Mouse (Mus musculus) megakaryocyte, embryonic 14.5 days (primary cell): ENCODE data around the gene Rps15.

Experiments
- FLI1 ChIP-seq: IDR thresholded peaks from 2 replicates; pipeline ENCODE4 v1.6.1; 2012; ENCODE audit warnings: low read length, inconsistent platforms, mixed read lengths
- GATA1 ChIP-seq: IDR thresholded peaks from 3 replicates; pipeline ENCODE4 v1.6.1; 2012; ENCODE audit warnings: mixed read lengths, low read length, inconsistent platforms, borderline replicate concordance

- TF ChIP-seq FLI1 (no peak), GATA1 (no peak)
Observed at GRCm38 (mm10) chr10:80270734-80271181, 21.5 kb upstream of the Rps15 start.
